Mouse (Mus musculus): ENCODE results near the gene Sec61g. TPM values are rescaled to one million over a fixed set of nuclear protein-coding genes. Genes with fewer than 3 reads are reported as not detected.

Sec61g gene
- total and polyA plus RNA-seq, 2 experiments from 2014 or later, result 25.8 to 29.6 TPM

- Histone ChIP-seq H3K36me3 (ENCODE audit: insufficient read depth) (peaks cover 9% of the 10 kb centered on the region), H3K9me3 (ENCODE audit: low read length) (no peaks in the 10 kb centered on the region), H3K27ac (ENCODE audit: low read depth, low read length) (peak overlapping the region; percentile 96), H3K4me2 (ENCODE audit: low read depth) (peak overlapping the region; percentile 83), H3K27me3 (ENCODE audit: insufficient read depth, low read length) (no peaks in the 10 kb centered on the region), H3K4me1 (ENCODE audit: insufficient read depth) (peaks cover 10% of the 10 kb centered on the region), H3K9ac (peak overlapping the region; percentile 97), H3K4me3 (ENCODE audit: low read depth, low read length) (peak overlapping the region; percentile 91)
- DNase-seq (peak; percentile 10), ATAC-seq (peak; percentile 46)
- WGBS, result 3% methylated on average over 26 of the region's 26 CpGs
- TF ChIP-seq CTCF (IDR thresholded peaks at IDR 0.05; ENCODE audit: low read depth), result no peak
Observed at GRCm38 (mm10) chr11:16507385-16508051, 766 bp downstream of the Sec61g start.

GRCm38 (mm10) chr11:16505999-16506398 is 2.3 kb downstream of the Sec61g start:
- ATAC-seq (no peak), DNase-seq (no peak)
- Histone ChIP-seq H3K36me3 (ENCODE audit: insufficient read depth) (peaks cover 13% of the 10 kb centered on the region), H3K9me3 (ENCODE audit: low read length) (no peaks in the 10 kb centered on the region), H3K9ac (no peak overlapping the region), H3K27me3 (ENCODE audit: insufficient read depth, low read length) (no peaks in the 10 kb centered on the region), H3K4me2 (ENCODE audit: low read depth) (no peak overlapping the region), H3K4me3 (ENCODE audit: low read depth, low read length) (no peak overlapping the region), H3K27ac (ENCODE audit: low read depth, low read length) (no peak overlapping the region), H3K4me1 (ENCODE audit: insufficient read depth) (peaks cover 10% of the 10 kb centered on the region)
- WGBS, result 97% methylated on average over 6 of the region's 6 CpGs
- no peak for TF ChIP-seq CTCF (IDR thresholded peaks at IDR 0.05; ENCODE audit: low read depth)

DNA sequence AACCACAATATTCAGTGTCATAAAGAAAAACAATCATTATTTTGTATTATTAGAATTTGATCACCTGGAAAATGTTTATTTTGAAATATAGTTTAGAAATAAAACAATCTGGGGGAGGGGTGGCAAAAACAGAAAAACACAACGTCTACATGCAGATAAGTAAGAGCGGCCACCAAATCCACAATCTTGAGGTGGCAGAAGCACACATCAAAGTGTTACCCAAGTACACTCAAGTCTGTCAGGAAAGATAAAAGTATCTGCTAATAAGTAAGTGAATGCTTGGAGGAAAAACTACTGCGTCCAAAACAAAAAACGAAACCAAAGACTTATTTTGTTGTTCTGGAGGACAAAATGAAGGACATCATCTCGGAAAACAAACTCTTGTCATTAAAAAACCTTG is 5.1 kb downstream of the Sec61g start:
- no peak for ATAC-seq
- H3K4me1 ChIP-seq (ENCODE audit: insufficient read depth), result peaks cover 10% of the 10 kb centered on the region
- no peak for TF ChIP-seq CTCF (IDR thresholded peaks at IDR 0.05; ENCODE audit: low read depth)
- WGBS, result 95% methylated on average over 5 of the region's 5 CpGs
- no peak overlapping the region for H3K9ac ChIP-seq
- no peaks in the 10 kb centered on the region for H3K9me3 ChIP-seq (ENCODE audit: low read length)
- no peak overlapping the region for H3K4me3 ChIP-seq (ENCODE audit: low read depth, low read length)
- H3K27me3 ChIP-seq (ENCODE audit: insufficient read depth, low read length), result no peaks in the 10 kb centered on the region
- DNase-seq, result no peak
- H3K4me2 ChIP-seq (ENCODE audit: low read depth), result no peak overlapping the region
- no peak overlapping the region for H3K27ac ChIP-seq (ENCODE audit: low read depth, low read length)
- peaks cover 19% of the 10 kb centered on the region for H3K36me3 ChIP-seq (ENCODE audit: insufficient read depth)

DNA sequence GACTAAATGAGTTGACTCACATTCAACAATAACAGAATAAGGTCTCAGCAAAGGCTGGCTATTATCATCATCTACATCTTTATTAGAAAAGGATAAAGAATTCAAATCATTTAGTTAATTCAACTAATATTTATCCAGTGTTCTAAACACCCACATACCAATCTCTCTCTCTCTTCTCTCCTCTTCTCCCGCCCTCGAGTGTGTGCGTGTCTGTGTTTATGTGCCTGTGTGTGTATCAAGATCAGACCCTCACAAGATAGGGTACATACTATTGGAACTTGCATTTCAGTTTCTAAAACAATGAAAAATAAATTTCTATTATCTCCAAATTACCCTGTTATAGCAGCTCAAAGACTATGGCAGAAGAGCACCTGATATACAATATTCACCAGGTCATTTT is 5.5 kb downstream of the Sec61g start:
- peaks cover 10% of the 10 kb centered on the region for H3K4me1 ChIP-seq (ENCODE audit: insufficient read depth)
- H3K4me3 ChIP-seq (ENCODE audit: low read depth, low read length), result no peak overlapping the region
- peaks cover 19% of the 10 kb centered on the region for H3K36me3 ChIP-seq (ENCODE audit: insufficient read depth)
- ATAC-seq (no peak), DNase-seq (no peak)
- WGBS, result 94% methylated on average over 3 of the region's 3 CpGs
- H3K9ac ChIP-seq, result no peak overlapping the region
- no peaks in the 10 kb centered on the region for H3K27me3 ChIP-seq (ENCODE audit: insufficient read depth, low read length)
- no peak overlapping the region for H3K27ac ChIP-seq (ENCODE audit: low read depth, low read length)
- no peaks in the 10 kb centered on the region for H3K9me3 ChIP-seq (ENCODE audit: low read length)
- no peak overlapping the region for H3K4me2 ChIP-seq (ENCODE audit: low read depth)
- TF ChIP-seq CTCF (IDR thresholded peaks at IDR 0.05; ENCODE audit: low read depth), result no peak

GRCm38 (mm10) chr11:16498756-16499680 is 9.3 kb downstream of the Sec61g start:
- H3K27ac ChIP-seq (ENCODE audit: low read depth, low read length), result no peak overlapping the region
- DNase-seq, result no peak
- no peaks in the 10 kb centered on the region for H3K9me3 ChIP-seq (ENCODE audit: low read length)
- H3K9ac ChIP-seq, result no peak overlapping the region
- H3K27me3 ChIP-seq (ENCODE audit: insufficient read depth, low read length), result no peaks in the 10 kb centered on the region
- H3K4me1 ChIP-seq (ENCODE audit: insufficient read depth), result no peaks in the 10 kb centered on the region
- no peak for TF ChIP-seq CTCF (IDR thresholded peaks at IDR 0.05; ENCODE audit: low read depth)
- no peak overlapping the region for H3K4me3 ChIP-seq (ENCODE audit: low read depth, low read length)
- no peak for ATAC-seq
- peaks cover 10% of the 10 kb centered on the region for H3K36me3 ChIP-seq (ENCODE audit: insufficient read depth)
- H3K4me2 ChIP-seq (ENCODE audit: low read depth), result no peak overlapping the region
- 17% methylated on average over 1 of the region's 1 CpGs for WGBS

Other genes with a start within 250 kb of the Sec61g start
- gene Egfr, start 243.7 kb upstream of the Sec61g start, total RNA-seq (2014; rRNA removed), result 15.3 and 19.4 TPM in 2 replicates
- 5.4 and 6.6 TPM in 2 replicates for gene Egfr, start 243.7 kb upstream of the Sec61g start, polyA plus RNA-seq (2015; fragmentation: Nextera tagmentation; extraction: Ambion mirVana)